Comparison of ENCODE assay signal across 17 mouse cellular contexts in genomic region chr5:24618921-24619320, GRCm38 (mm10).
"Had no signal": no experiment of that assay in that cellular context is flagged by ENCODE, and none has a peak within 500 bp of the region (broad histone marks: within the 10 kb centered on the region; RNA-seq: fewer than 3 reads in every experiment).

No protein-coding gene starts in this region.

- ATAC-seq: hindbrain, postnatal 0 days; intestine, embryonic 16.5 days; liver, embryonic 12.5 days had no signal

- DNase-seq: gastrocnemius, postnatal 14 days; gastrocnemius, postnatal 36 days; heart, adult 11 months; heart, adult 2 months; heart, postnatal 14 days; heart, postnatal 36 days; kidney, adult 11 months; kidney, adult 2 months; kidney, adult 9 months; kidney, postnatal 14 days; kidney, postnatal 36 days; layer of hippocampus, adult 9-11 months; layer of hippocampus, postnatal 36 days; left cerebral cortex, postnatal 4 days had no signal
